13 mouse cellular contexts compared by ENCODE assay signal in the genomic region with DNA sequence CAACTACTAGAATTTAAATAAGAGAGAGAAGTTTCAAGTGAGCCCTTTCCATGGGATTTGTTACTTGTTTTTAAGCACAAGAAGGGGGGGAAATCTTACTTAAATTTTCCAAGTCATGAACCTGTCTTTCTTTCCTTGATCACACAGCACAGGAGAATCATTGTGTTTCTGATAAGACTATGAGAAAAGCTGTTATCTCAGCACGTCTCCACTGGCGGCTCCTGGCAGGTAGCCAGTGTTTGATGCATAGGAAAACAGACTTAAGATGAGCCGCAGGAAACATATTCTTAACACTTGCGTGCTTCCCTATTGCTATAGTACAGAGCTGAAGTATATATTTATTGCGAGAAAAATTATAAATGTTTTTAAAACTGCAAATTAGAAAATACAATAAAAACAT.
A peak's percentile ranks its signal among the peaks of the same experiment; 100 is the strongest.
DNase-seq lines count a peak whose midpoint lies in the region; ATAC-seq and TF ChIP-seq lines count a peak whose summit lies in the region.
"Had no signal": no experiment of that assay in that cellular context is flagged by ENCODE, and none has a peak within 500 bp of the region (broad histone marks: within the 10 kb centered on the region; RNA-seq: fewer than 3 reads in every experiment).

No protein-coding gene starts in this region.

- no peaks in the 10 kb centered on the region for H3K36me3 ChIP-seq in kidney, embryonic 16.5 days (ENCODE audit: insufficient read depth, low read length)
- H3K36me3 ChIP-seq: limb, embryonic 13.5 days; stomach, embryonic 15.5 days had no signal

- TF ChIP-seq CTCF in cerebellum, adult 2 months (IDR thresholded peaks at IDR 0.05; ENCODE audit: borderline replicate concordance, insufficient read depth, low read depth, low read length) = no peak

- no peak for TF ChIP-seq POLR2A in cerebellum, adult 2 months (IDR thresholded peaks at IDR 0.05; ENCODE audit: borderline replicate concordance, insufficient read depth, low read length)

- no peaks in the 10 kb centered on the region for H3K4me1 ChIP-seq in cerebellum, adult 2 months (ENCODE audit: control insufficient read depth, insufficient read depth, low read length)
- no peaks in the 10 kb centered on the region for H3K4me1 ChIP-seq in kidney, embryonic 16.5 days (ENCODE audit: insufficient read depth, low read length)
- H3K4me1 ChIP-seq: limb, embryonic 13.5 days; stomach, embryonic 15.5 days had no signal

- ATAC-seq in kidney, embryonic 16.5 days (ENCODE audit: low FRiP score, low TSS enrichment) = no peak
- ATAC-seq: inflammation-experienced regulatory T-cells, adult 6 months had no signal

- DNase-seq in cerebellum, adult 2 months = peak; percentile 16 to 33
- DNase-seq in cerebellum, adult 9-11 months = no peak
- peak; percentile 6 for DNase-seq in kidney, postnatal 10 days
- peak; percentile 6 for DNase-seq in urinary bladder, postnatal 14 days (ENCODE audit: low spot score)
- DNase-seq in urinary bladder, postnatal 36 days (ENCODE audit: low spot score in 2 of 2) = no peak
- DNase-seq in embryo, embryonic 10 days (ENCODE audit: low spot score) = no peak
- DNase-seq in layer of hippocampus, postnatal 14 days (ENCODE audit: low spot score in 2 of 2) = no peak
- DNase-seq: lung, postnatal 4 days had no signal

- no peak overlapping the region for H3K4me3 ChIP-seq in cerebellum, adult 2 months (replicated peaks; ENCODE audit: insufficient read depth, low read depth, low read length)
- H3K4me3 ChIP-seq in kidney, embryonic 16.5 days (ENCODE audit: low read length) = no peak overlapping the region
- H3K4me3 ChIP-seq: limb, embryonic 13.5 days; stomach, embryonic 15.5 days had no signal

- H3K9ac ChIP-seq in kidney, embryonic 16.5 days (replicated peaks; ENCODE audit: low read length) = no peak overlapping the region
- H3K9ac ChIP-seq: limb, embryonic 13.5 days; stomach, embryonic 15.5 days had no signal

- no peak overlapping the region for H3K27ac ChIP-seq in cerebellum, adult 2 months (ENCODE audit: insufficient read depth, low read length)
- no peak overlapping the region for H3K27ac ChIP-seq in kidney, embryonic 16.5 days (ENCODE audit: low read length)
- H3K27ac ChIP-seq: limb, embryonic 13.5 days; stomach, embryonic 15.5 days had no signal

- WGBS in cerebellum, adult 2 months = 14% methylated on average over 5 of the region's 5 CpGs
- 47% methylated on average over 5 of the region's 5 CpGs for WGBS in kidney, embryonic 16.5 days

- H3K27me3 ChIP-seq in cerebellum, adult 2 months (ENCODE audit: control insufficient read depth, insufficient read depth, low read length) = no peaks in the 10 kb centered on the region
- no peaks in the 10 kb centered on the region for H3K27me3 ChIP-seq in kidney, embryonic 16.5 days (ENCODE audit: insufficient read depth, low read length)
- H3K27me3 ChIP-seq: limb, embryonic 13.5 days; stomach, embryonic 15.5 days had no signal

- H3K4me2 ChIP-seq in kidney, embryonic 16.5 days (replicated peaks; ENCODE audit: low read depth, low read length) = no peak overlapping the region
- H3K4me2 ChIP-seq: heart, embryonic 11.5 days; limb, embryonic 13.5 days; stomach, embryonic 15.5 days had no signal

- H3K9me3 ChIP-seq in kidney, embryonic 16.5 days (ENCODE audit: low read length) = no peaks in the 10 kb centered on the region
- H3K9me3 ChIP-seq: limb, embryonic 13.5 days; stomach, embryonic 15.5 days had no signal

Comparison
In these comparisons a context has a peak if more than half of its experiments do, and no peak if none do; other contexts are left out.
1. DNase-seq: peak in cerebellum, adult 2 months (2 of 2), kidney, postnatal 10 days (single experiment) and urinary bladder, postnatal 14 days (single experiment); none in cerebellum, adult 9-11 months (single experiment), urinary bladder, postnatal 36 days (0 of 2), embryo, embryonic 10 days (single experiment) and layer of hippocampus, postnatal 14 days (0 of 2).